Mouse (Mus musculus) kidney, adult 11 months (tissue): Measurements from ENCODE around the gene March6.

Source experiments
- DNase-seq: peaks from one replicate; pipeline ENCODE4 v3.0.0; 2022

March6 gene

GRCm38 (mm10) chr15:31453098-31453916, 77.5 kb downstream of the March6 start, which contains the start of gene Ropn1l:
TSS of gene Ropn1l (minus strand) at chr15:31453737.
- peak; percentile 93 for DNase-seq

GRCm38 (mm10) chr15:31452336-31453097, 78.3 kb downstream of the March6 start:
- no peak for DNase-seq

GRCm38 (mm10) chr15:31449772-31450171, 81.1 kb downstream of the March6 start:
- DNase-seq = peak; percentile 86

GRCm38 (mm10) chr15:31447121-31447520, 83.7 kb downstream of the March6 start:
- DNase-seq = peak; percentile 41

GRCm38 (mm10) chr15:31442698-31443097, 88.2 kb downstream of the March6 start:
- DNase-seq = no peak

GRCm38 (mm10) chr15:31441996-31442395, 88.9 kb downstream of the March6 start:
- no peak for DNase-seq

- no peak for DNase-seq
Observed at GRCm38 (mm10) chr15:31436811-31437210, 94.0 kb downstream of the March6 start.

- no peak for DNase-seq
Observed at GRCm38 (mm10) chr15:31436083-31436482, 94.8 kb downstream of the March6 start.

GRCm38 (mm10) chr15:31433768-31434167, 97.1 kb downstream of the March6 start:
- no peak for DNase-seq

GRCm38 (mm10) chr15:31431847-31432246, 99.0 kb downstream of the March6 start:
- DNase-seq = no peak

- DNase-seq = no peak
Observed at GRCm38 (mm10) chr15:31430014-31430413, 100.8 kb downstream of the March6 start.

- DNase-seq = no peak
Observed at GRCm38 (mm10) chr15:31429429-31429828, 101.4 kb downstream of the March6 start.

GRCm38 (mm10) chr15:31428571-31428970, 102.3 kb downstream of the March6 start:
- no peak for DNase-seq

GRCm38 (mm10) chr15:31427390-31427789, 103.5 kb downstream of the March6 start:
- DNase-seq = no peak

GRCm38 (mm10) chr15:31426066-31426706, 104.7 kb downstream of the March6 start:
- no peak for DNase-seq

GRCm38 (mm10) chr15:31422649-31423369, 108.0 kb downstream of the March6 start:
- DNase-seq = no peak

- DNase-seq = no peak
Observed at GRCm38 (mm10) chr15:31419037-31419436, 111.8 kb downstream of the March6 start.

- DNase-seq = no peak
Observed at GRCm38 (mm10) chr15:31418686-31419024, 112.2 kb downstream of the March6 start.

GRCm38 (mm10) chr15:31417796-31418685, 112.8 kb downstream of the March6 start:
- DNase-seq = peak; percentile 46

- no peak for DNase-seq
Observed at GRCm38 (mm10) chr15:31417409-31417795, 113.5 kb downstream of the March6 start.

GRCm38 (mm10) chr15:31415181-31415580, 115.7 kb downstream of the March6 start:
- DNase-seq = peak; percentile 35
